Mouse (Mus musculus): Measurements from ENCODE around the gene AC134908.4.

GRCm38 (mm10) chr17:25785281-25785745, 10.1 kb downstream of the AC134908.4 start, which contains the start of gene Haghl:
- TF ChIP-seq CTCF (IDR thresholded peaks at IDR 0.05; ENCODE audit: borderline replicate concordance, extremely low read depth, insufficient read depth, insufficient read length) (no peak), POLR2A (IDR thresholded peaks at IDR 0.05; ENCODE audit: borderline replicate concordance, extremely low read depth, insufficient read depth, insufficient read length, poor library complexity, severe bottlenecking) (peak; percentile 46; the same call in 1 of the 2 replicates)

Data from brain, embryonic 14.5 days (tissue).